Mouse (Mus musculus) kidney, postnatal 0 days (tissue): ENCODE data around the gene Cacna1c. TPM values are rescaled to one million over a fixed set of nuclear protein-coding genes. Genes with fewer than 3 reads are reported as not detected.

Experiments
- ATAC-seq: fragments of 200-750 bp; cut with Nextera tagmentation; replicated peaks from 2 replicates; pipeline ENCODE4 v1.8.0; 2017; ENCODE audit warnings: low read depth, moderate number of reproducible peaks, moderate TSS enrichment, moderate library complexity; ENCODE audit not compliant: low FRiP score
- DNase-seq: peaks from one replicate; pipeline ENCODE4 v3.0.0-alpha.2; 2016; ENCODE audit warnings: low spot score
- H3K27ac ChIP-seq: fragments of 300-500 bp; sonication (generic); 2 replicates; pipeline ENCODE4 v1.5.1; 2014; ENCODE audit warnings: mild to moderate bottlenecking
- H3K27me3 ChIP-seq: fragments of 300-500 bp; sonication (generic); 2 replicates; pipeline ENCODE4 v1.6.1; 2014; ENCODE audit warnings: low read length, mixed read lengths; ENCODE audit not compliant: insufficient read depth
- H3K36me3 ChIP-seq: fragments of 300-500 bp; sonication (generic); 2 replicates; pipeline ENCODE4 v1.6.1; 2014; ENCODE audit warnings: low read length, mixed read lengths; ENCODE audit not compliant: insufficient read depth
- H3K4me1 ChIP-seq: fragments of 300-500 bp; sonication (generic); replicated peaks from 2 replicates; pipeline ENCODE4 v1.6.1; 2014; ENCODE audit warnings: antibody characterized with exemption, low read length, mixed read lengths; ENCODE audit not compliant: insufficient read depth
- H3K4me2 ChIP-seq: fragments of 300-500 bp; sonication (generic); 2 replicates; pipeline ENCODE4 v1.6.1; 2014; ENCODE audit warnings: mild to moderate bottlenecking, low read length, moderate library complexity, mixed read lengths
- H3K4me3 ChIP-seq: fragments of 300-500 bp; sonication (generic); replicated peaks from 2 replicates; pipeline ENCODE4 v1.5.1; 2014; ENCODE audit warnings: low read depth, low read length
- H3K9ac ChIP-seq: fragments of 300-500 bp; sonication (generic); 2 replicates; pipeline ENCODE4 v1.6.1; 2014; ENCODE audit warnings: low read depth, low read length
- H3K9me3 ChIP-seq: fragments of 300-500 bp; sonication (generic); replicated peaks from 2 replicates; pipeline ENCODE4 v1.6.1; 2016; ENCODE audit warnings: low read length, inconsistent platforms, mixed read lengths
- CTCF ChIP-seq: IDR thresholded peaks from 2 replicates; pipeline ENCODE4 v1.5.1; 2016; ENCODE audit warnings: antibody characterized with exemption, low read depth, mild to moderate bottlenecking, moderate library complexity
- WGBS: fragments of 180-500 bp; shearing (Covaris S2); extraction: QIAGEN DNeasy Blood & Tissue Kit; methylation state at CpG from one replicate; pipeline ENCODE4 v1.1.7; 2014; 5-methylcytosine and 5-hydroxymethylcytosine counted together
- polyA plus RNA-seq: library from polyadenylated mRNA; unstranded; fragments of >200 nt; fragmentation: Nextera tagmentation; extraction: Ambion mirVana; gene quantifications from 2 replicates; pipeline ENCODE4 v1.2.1, GENCODE M21; 2015

The Cacna1c gene
- polyA plus RNA-seq, 1 experiment from 2014 or later: 1.3 TPM

- H3K4me2 ChIP-seq: no peak overlapping the region
- WGBS: 51% methylated on average over 6 of the region's 6 CpGs
- H3K27ac ChIP-seq: no peak overlapping the region
- no peaks in the 10 kb centered on the region for H3K36me3 ChIP-seq
- H3K4me1 ChIP-seq: 0 out of 2 replicates have a peak, but pooled peaks cover 4% of the 10 kb centered on the region
- H3K9ac ChIP-seq: no peak overlapping the region
- no peaks in the 10 kb centered on the region for H3K27me3 ChIP-seq
- no peak for TF ChIP-seq CTCF
- DNase-seq: peak; percentile 64
- no peak for ATAC-seq
- H3K4me3 ChIP-seq: no peak overlapping the region
- 0 out of 2 replicates have a peak, but pooled peaks cover 4% of the 10 kb centered on the region for H3K9me3 ChIP-seq
Measured at GRCm38 (mm10) chr6:119037815-119038214, 158.4 kb downstream of the Cacna1c start.

DNA sequence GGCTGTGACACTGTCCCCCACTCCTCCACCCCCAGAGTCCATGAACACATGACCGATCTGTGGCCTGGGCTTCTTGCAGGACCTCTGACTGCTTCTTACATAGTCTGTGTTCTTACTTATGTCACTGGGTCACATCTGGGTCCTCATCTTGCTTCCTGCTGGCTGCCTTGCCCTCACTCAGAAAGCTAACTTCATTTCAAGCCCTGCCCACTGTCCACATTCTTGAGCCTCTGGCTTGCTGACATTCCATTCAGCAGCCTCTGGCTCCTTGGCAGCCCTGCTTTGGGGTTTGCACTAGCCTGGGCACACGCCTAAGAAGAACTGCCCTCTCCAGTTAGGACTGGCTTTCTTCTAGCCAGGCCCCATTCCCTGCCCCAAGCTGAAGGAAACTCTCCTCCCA, 159.2 kb downstream of the Cacna1c start:
- Histone ChIP-seq H3K9ac (no peak overlapping the region), H3K27me3 (no peaks in the 10 kb centered on the region), H3K27ac (peak overlapping the region; percentile 44; the same call in 1 of the 2 replicates), H3K4me2 (no peak overlapping the region), H3K9me3 (0 out of 2 replicates have a peak, but pooled peaks cover 4% of the 10 kb centered on the region), H3K36me3 (no peaks in the 10 kb centered on the region), H3K4me3 (no peak overlapping the region), H3K4me1 (0 out of 2 replicates have a peak, but pooled peaks cover 4% of the 10 kb centered on the region)
- no peak for TF ChIP-seq CTCF
- ATAC-seq (no peak), DNase-seq (peak; percentile 48)
- 64% methylated on average over 2 of the region's 2 CpGs for WGBS

DNA sequence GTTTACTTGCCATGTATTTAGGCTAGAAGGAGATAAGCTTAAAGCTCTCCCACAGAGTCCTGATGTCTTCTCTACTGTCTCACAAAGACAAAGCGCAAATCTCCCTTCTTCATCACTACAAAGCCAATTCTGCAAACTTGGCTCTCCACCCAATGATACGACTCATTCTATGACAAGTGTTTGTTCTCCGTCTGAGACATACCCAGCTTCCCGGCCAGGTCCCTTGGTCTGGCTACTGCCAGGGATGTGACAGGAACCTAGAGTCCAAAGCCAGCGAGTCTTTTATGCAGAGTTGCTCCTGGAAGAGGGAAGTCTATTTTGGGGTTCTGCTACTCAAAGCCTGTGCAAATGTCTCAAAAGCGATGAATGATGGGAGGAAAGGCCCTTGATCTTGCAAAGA, 160.9 kb downstream of the Cacna1c start:
- ATAC-seq (no peak), DNase-seq (no peak)
- Histone ChIP-seq H3K4me3 (no peak overlapping the region), H3K27me3 (no peaks in the 10 kb centered on the region), H3K9me3 (0 out of 2 replicates have a peak, but pooled peaks cover 4% of the 10 kb centered on the region), H3K9ac (no peak overlapping the region), H3K36me3 (no peaks in the 10 kb centered on the region), H3K4me2 (no peak overlapping the region), H3K4me1 (0 out of 2 replicates have a peak, but pooled peaks cover 4% of the 10 kb centered on the region), H3K27ac (no peak overlapping the region)
- TF ChIP-seq CTCF: no peak
- 88% methylated on average over 6 of the region's 6 CpGs for WGBS

GRCm38 (mm10) chr6:119034947-119035346, 161.3 kb downstream of the Cacna1c start:
- H3K4me1 ChIP-seq: 0 out of 2 replicates have a peak, but pooled peaks cover 4% of the 10 kb centered on the region
- WGBS: 93% methylated on average over 2 of the region's 2 CpGs
- 0 out of 2 replicates have a peak, but pooled peaks cover 4% of the 10 kb centered on the region for H3K9me3 ChIP-seq
- no peak overlapping the region for H3K4me2 ChIP-seq
- H3K27me3 ChIP-seq: no peaks in the 10 kb centered on the region
- no peaks in the 10 kb centered on the region for H3K36me3 ChIP-seq
- no peak overlapping the region for H3K27ac ChIP-seq
- ATAC-seq (no peak), DNase-seq (no peak)
- no peak overlapping the region for H3K4me3 ChIP-seq
- no peak overlapping the region for H3K9ac ChIP-seq
- TF ChIP-seq CTCF: no peak

GRCm38 (mm10) chr6:119027880-119028279, 168.3 kb downstream of the Cacna1c start:
- no peak overlapping the region for H3K4me3 ChIP-seq
- ATAC-seq (no peak), DNase-seq (no peak)
- H3K4me1 ChIP-seq: no peaks in the 10 kb centered on the region
- no peak overlapping the region for H3K4me2 ChIP-seq
- no peak overlapping the region for H3K9ac ChIP-seq
- no peaks in the 10 kb centered on the region for H3K27me3 ChIP-seq
- 82% methylated on average over 6 of the region's 6 CpGs for WGBS
- no peak for TF ChIP-seq CTCF
- no peaks in the 10 kb centered on the region for H3K9me3 ChIP-seq
- H3K27ac ChIP-seq: no peak overlapping the region
- H3K36me3 ChIP-seq: no peaks in the 10 kb centered on the region

DNA sequence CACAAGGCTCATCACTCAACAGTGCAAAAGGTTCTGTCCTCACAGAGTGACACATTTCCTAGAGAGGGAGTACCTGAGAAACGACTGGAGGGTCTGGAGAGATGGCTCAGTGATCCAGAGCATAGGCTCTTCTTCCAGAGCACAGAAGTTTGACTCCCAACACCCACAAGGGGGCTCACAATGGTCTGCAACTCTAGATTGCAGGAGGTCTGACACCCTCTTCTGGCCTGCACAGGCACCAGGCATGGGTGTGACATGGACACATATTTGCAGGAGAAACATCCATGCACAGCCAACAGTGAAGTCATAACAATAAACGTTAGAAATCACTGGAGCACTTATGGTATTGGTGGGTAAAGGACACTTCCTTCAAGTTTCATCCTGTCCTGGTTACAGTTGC, 173.4 kb downstream of the Cacna1c start:
- peak; percentile 46 for TF ChIP-seq CTCF
- Histone ChIP-seq H3K9ac (no peak overlapping the region), H3K27ac (no peak overlapping the region), H3K9me3 (no peaks in the 10 kb centered on the region), H3K27me3 (no peaks in the 10 kb centered on the region), H3K36me3 (no peaks in the 10 kb centered on the region), H3K4me1 (no peaks in the 10 kb centered on the region), H3K4me2 (no peak overlapping the region), H3K4me3 (no peak overlapping the region)
- ATAC-seq: no peak
- 45% methylated on average over 2 of the region's 2 CpGs for WGBS
- DNase-seq: no peak

DNA sequence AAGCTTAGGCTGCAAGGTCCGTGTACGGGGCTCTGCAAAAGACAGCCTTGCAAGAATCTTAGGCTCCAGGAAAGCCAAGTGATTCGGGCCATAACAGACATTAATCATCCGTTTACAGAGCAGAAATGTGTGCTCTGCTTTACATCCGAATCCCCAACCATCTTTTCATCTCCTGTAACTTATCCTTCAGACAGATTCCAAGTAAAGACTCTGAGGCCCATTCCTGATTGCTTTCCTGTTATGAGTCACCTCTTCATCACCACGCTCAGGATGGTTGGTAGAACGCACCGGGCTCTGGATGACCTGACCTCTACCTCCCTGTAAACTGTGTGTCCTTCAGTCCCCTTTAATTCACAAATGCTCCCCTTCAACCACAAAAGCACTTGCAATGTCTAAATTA, 175.0 kb downstream of the Cacna1c start:
- WGBS: 50% methylated on average over 8 of the region's 8 CpGs
- TF ChIP-seq CTCF: no peak

More for the DNA sequence above, 175.0 kb downstream of the Cacna1c start:
- Histone ChIP-seq H3K4me2 (no peak overlapping the region), H3K9ac (no peak overlapping the region), H3K27me3 (no peaks in the 10 kb centered on the region), H3K36me3 (no peaks in the 10 kb centered on the region), H3K4me1 (no peaks in the 10 kb centered on the region), H3K9me3 (no peaks in the 10 kb centered on the region), H3K27ac (no peak overlapping the region), H3K4me3 (no peak overlapping the region)
- DNase-seq: no peak
- ATAC-seq: no peak
